Mouse (Mus musculus) forebrain, embryonic 15.5 days (tissue): ENCODE results near the gene Hs3st5. TPM values are rescaled to one million over a fixed set of nuclear protein-coding genes. Genes with fewer than 3 reads are reported as not detected.

Experiments used
- ATAC-seq: fragments of 200-750 bp; cut with Nextera tagmentation; replicated peaks from 2 replicates; pipeline ENCODE4 v1.8.0; 2017; ENCODE audit warnings: mild to moderate bottlenecking, moderate TSS enrichment, moderate library complexity
- H3K27ac ChIP-seq: fragments of 300-500 bp; sonication (generic); replicated peaks from 2 replicates; pipeline ENCODE4 v1.5.1; 2015; ENCODE audit warnings: mild to moderate bottlenecking, inconsistent platforms
- H3K27me3 ChIP-seq: fragments of 300-500 bp; sonication (generic); 2 replicates; pipeline ENCODE4 v1.6.1; 2015; ENCODE audit warnings: inconsistent platforms
- H3K36me3 ChIP-seq: fragments of 300-500 bp; sonication (generic); 2 replicates; pipeline ENCODE4 v1.6.1; 2015; ENCODE audit warnings: mild to moderate bottlenecking, inconsistent platforms
- H3K4me1 ChIP-seq: fragments of 300-500 bp; sonication (generic); 2 replicates; pipeline ENCODE4 v1.6.1; 2015; ENCODE audit warnings: inconsistent platforms
- H3K4me2 ChIP-seq: fragments of 300-500 bp; sonication (generic); replicated peaks from 2 replicates; pipeline ENCODE4 v1.6.1; 2015; ENCODE audit warnings: mild to moderate bottlenecking, inconsistent platforms
- H3K4me3 ChIP-seq: fragments of 300-500 bp; sonication (generic); 2 replicates; pipeline ENCODE4 v1.5.1; 2015; ENCODE audit warnings: mild to moderate bottlenecking, inconsistent platforms
- H3K9ac ChIP-seq: fragments of 300-500 bp; sonication (generic); replicated peaks from 2 replicates; pipeline ENCODE4 v1.6.1; 2015; ENCODE audit warnings: mild to moderate bottlenecking, inconsistent platforms
- H3K9me3 ChIP-seq: fragments of 300-500 bp; sonication (generic); 2 replicates; pipeline ENCODE4 v1.6.1; 2016; ENCODE audit warnings: inconsistent platforms
- WGBS: fragments of 180-500 bp; shearing (Covaris S2); methylation state at CpG from one replicate; pipeline ENCODE4 v1.1.7; 2015; ENCODE audit warnings: mixed read lengths; 5-methylcytosine and 5-hydroxymethylcytosine counted together
- polyA plus RNA-seq: library from polyadenylated mRNA; unstranded; fragments of >200 nt; fragmentation: Nextera tagmentation; extraction: Ambion mirVana; gene quantifications from 2 replicates; pipeline ENCODE4 v1.2.1, GENCODE M21; 2015

The Hs3st5 gene
- polyA plus RNA-seq, 1 experiment from 2014 or later, result 9.9 TPM

DNA sequence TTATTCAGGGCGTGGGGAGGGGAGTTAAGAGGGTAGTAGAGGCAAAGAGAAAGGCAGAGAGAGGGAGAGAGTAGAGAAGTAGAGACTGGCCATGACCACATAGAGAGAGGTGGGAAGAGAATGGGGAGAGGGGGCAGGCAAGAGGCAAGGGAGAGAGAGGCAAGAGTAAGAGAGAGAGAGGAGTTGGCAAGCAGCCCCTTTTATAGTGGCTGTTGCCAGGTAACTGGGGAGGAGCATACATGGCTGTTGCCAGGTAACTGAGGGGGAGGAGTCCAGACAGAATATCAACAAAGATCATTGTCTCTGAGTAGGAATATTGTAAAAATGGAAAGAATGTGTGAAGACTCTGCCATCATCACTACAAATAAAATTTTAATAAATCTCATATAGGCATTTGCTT is 243.4 kb downstream of the Hs3st5 start:
- ATAC-seq, result 0 out of 2 replicates have a peak, but pooled peaks have one; percentile 32
- no peak overlapping the region for H3K27ac ChIP-seq
- no peaks in the 10 kb centered on the region for H3K9me3 ChIP-seq
- H3K4me3 ChIP-seq, result no peak overlapping the region
- H3K4me1 ChIP-seq, result no peaks in the 10 kb centered on the region
- H3K9ac ChIP-seq, result no peak overlapping the region
- 67% methylated on average over 1 of the region's 1 CpGs for WGBS
- H3K27me3 ChIP-seq, result no peaks in the 10 kb centered on the region
- H3K36me3 ChIP-seq, result no peaks in the 10 kb centered on the region
- no peak overlapping the region for H3K4me2 ChIP-seq

DNA sequence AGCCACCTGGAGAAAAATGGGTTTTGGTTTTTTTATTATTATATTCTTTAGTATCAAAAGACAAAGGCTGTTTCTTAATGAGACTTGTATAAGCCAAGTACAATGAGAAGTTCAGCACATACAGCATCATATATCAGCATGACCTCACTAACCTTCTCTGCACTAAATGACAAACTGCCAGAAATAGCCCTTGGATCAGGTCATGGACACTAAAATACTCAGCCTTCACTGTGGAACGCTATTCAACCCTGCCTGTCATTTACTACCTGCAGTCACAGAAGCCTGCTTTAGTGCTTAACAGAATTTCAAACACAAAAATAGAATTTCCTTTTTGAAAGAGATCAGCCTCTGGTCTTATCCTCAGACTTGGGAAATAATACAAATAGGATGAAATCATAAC is 247.9 kb downstream of the Hs3st5 start:
- H3K27me3 ChIP-seq, result no peaks in the 10 kb centered on the region
- no peak overlapping the region for H3K4me3 ChIP-seq

DNA sequence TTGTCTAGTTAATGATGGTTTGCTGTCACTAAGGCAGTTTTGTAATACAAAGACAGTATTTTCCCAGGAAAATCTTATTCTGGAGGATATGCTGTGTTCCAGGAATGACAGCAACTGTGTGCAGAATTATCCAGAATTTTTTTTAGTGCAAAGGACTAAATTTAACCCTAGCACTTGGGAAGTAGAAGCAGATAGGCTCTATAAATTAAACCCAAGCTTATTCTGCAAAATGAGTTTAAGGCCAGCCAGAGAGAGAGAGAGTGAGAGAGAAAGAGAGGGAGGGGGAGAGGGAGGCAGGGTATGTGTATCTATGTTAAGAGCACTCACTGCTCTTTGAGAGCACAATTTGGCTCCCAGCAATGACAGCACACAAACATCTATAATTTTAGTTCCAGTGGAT is 267.0 kb downstream of the Hs3st5 start:
- H3K9ac ChIP-seq, result no peak overlapping the region
- no peaks in the 10 kb centered on the region for H3K36me3 ChIP-seq
- no peaks in the 10 kb centered on the region for H3K27me3 ChIP-seq
- no peak for ATAC-seq
- no peaks in the 10 kb centered on the region for H3K9me3 ChIP-seq
- no peaks in the 10 kb centered on the region for H3K4me1 ChIP-seq
- no peak overlapping the region for H3K4me2 ChIP-seq
- H3K27ac ChIP-seq, result no peak overlapping the region
- H3K4me3 ChIP-seq, result no peak overlapping the region

More for the DNA sequence above, 247.9 kb downstream of the Hs3st5 start:
- 45% methylated on average over 1 of the region's 1 CpGs for WGBS
- H3K27ac ChIP-seq, result no peak overlapping the region
- no peaks in the 10 kb centered on the region for H3K4me1 ChIP-seq
- H3K9ac ChIP-seq, result no peak overlapping the region
- H3K4me2 ChIP-seq, result no peak overlapping the region
- ATAC-seq, result no peak
- no peaks in the 10 kb centered on the region for H3K36me3 ChIP-seq
- no peaks in the 10 kb centered on the region for H3K9me3 ChIP-seq

DNA sequence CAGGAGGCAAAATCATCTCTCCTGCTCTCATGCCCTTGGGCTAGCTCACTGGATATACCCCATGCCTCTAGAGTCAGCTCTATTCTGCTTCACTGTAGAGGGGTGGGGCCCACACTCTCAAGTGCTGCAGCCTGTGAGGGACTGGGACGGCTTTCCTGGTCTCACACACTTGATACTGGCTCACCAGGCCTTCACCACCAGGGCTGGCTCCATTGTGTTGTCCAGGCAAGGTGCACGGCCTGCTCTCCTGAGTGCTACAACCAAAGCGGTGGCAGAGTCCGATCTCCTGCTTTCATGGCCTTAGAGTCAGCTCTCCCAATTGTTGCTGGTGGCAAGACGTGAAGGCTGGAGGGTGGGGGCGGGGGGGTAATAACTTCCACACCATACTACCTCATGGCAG is 268.3 kb downstream of the Hs3st5 start:
- no peaks in the 10 kb centered on the region for H3K4me1 ChIP-seq
- no peaks in the 10 kb centered on the region for H3K9me3 ChIP-seq
- H3K36me3 ChIP-seq, result no peaks in the 10 kb centered on the region
- H3K27ac ChIP-seq, result no peak overlapping the region
- H3K9ac ChIP-seq, result no peak overlapping the region
- H3K4me2 ChIP-seq, result no peak overlapping the region
- no peak for ATAC-seq
- no peak overlapping the region for H3K4me3 ChIP-seq
- 83% methylated on average over 6 of the region's 6 CpGs for WGBS
- no peaks in the 10 kb centered on the region for H3K27me3 ChIP-seq

DNA sequence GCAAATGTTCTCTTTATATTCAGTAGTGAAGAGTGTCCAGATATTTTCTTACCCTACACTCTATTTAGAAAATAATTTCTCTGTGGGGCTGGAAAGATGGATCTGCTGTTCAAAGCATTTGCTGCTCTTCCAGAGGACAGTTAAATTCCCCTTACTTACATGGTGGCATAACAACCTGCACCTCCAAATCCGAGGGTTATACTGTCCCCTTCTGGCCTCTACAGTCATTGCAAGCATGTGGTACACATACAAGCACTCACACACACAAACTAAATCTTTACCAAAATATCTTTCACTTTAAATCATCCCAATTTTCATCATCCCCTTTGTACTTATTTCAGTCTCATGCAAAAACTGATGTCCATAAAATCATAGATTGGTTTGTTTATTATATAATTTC is 275.0 kb downstream of the Hs3st5 start:
- H3K9ac ChIP-seq, result no peak overlapping the region
- no peak for ATAC-seq
- no peak overlapping the region for H3K27ac ChIP-seq
- H3K9me3 ChIP-seq, result no peaks in the 10 kb centered on the region
- no peaks in the 10 kb centered on the region for H3K36me3 ChIP-seq
- H3K4me1 ChIP-seq, result no peaks in the 10 kb centered on the region
- H3K4me3 ChIP-seq, result no peak overlapping the region
- no peak overlapping the region for H3K4me2 ChIP-seq
- no peaks in the 10 kb centered on the region for H3K27me3 ChIP-seq
- WGBS, result 58% methylated on average over 1 of the region's 1 CpGs

DNA sequence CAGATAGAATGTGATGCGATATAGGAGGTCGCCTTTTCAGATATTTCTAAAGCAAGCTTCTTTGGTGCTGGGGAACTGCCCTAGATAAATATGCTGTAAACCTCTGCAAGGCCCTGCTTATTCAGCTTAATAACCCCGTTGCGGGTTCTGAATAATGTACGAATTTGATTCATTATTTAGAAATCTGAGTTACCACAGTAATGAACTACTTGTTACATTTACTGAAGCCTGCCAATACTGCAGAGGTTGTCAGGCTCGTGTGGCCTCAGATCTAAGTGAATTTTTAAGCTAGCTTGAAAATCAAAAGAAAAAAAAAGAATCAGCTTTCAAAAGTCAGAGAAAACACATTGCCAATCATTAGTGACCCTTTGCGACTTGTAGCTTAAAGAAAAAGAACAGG is 280.4 kb downstream of the Hs3st5 start:
- Histone ChIP-seq H3K4me1 (no peaks in the 10 kb centered on the region), H3K27ac (no peak overlapping the region), H3K36me3 (no peaks in the 10 kb centered on the region), H3K4me2 (no peak overlapping the region), H3K4me3 (no peak overlapping the region), H3K9me3 (no peaks in the 10 kb centered on the region), H3K27me3 (no peaks in the 10 kb centered on the region), H3K9ac (no peak overlapping the region)
- 72% methylated on average over 7 of the region's 7 CpGs for WGBS
- ATAC-seq, result no peak

DNA sequence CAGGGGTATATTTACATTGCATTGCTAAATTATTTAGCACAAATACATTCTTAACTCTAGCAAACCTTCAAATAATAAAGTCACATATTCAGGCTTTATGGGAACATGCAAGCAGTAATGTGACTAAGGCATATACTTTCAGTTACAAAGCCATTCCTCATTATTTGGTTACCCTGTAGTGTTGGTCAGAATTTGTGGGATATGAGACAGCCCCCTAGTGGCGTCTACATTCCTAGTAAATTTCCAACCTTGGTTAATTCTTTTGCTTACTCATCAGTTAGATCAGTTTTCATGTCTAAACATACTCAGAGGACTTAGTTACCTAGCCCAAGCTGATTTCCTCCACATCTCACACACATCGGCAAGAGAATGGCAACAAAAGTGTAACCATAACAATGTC is 285.2 kb downstream of the Hs3st5 start:
- Histone ChIP-seq H3K9me3 (no peaks in the 10 kb centered on the region), H3K4me3 (no peak overlapping the region), H3K27ac (no peak overlapping the region), H3K4me2 (no peak overlapping the region), H3K4me1 (no peaks in the 10 kb centered on the region), H3K27me3 (no peaks in the 10 kb centered on the region), H3K9ac (no peak overlapping the region), H3K36me3 (no peaks in the 10 kb centered on the region)
- peak; percentile 79 for ATAC-seq
- 43% methylated on average over 2 of the region's 2 CpGs for WGBS

DNA sequence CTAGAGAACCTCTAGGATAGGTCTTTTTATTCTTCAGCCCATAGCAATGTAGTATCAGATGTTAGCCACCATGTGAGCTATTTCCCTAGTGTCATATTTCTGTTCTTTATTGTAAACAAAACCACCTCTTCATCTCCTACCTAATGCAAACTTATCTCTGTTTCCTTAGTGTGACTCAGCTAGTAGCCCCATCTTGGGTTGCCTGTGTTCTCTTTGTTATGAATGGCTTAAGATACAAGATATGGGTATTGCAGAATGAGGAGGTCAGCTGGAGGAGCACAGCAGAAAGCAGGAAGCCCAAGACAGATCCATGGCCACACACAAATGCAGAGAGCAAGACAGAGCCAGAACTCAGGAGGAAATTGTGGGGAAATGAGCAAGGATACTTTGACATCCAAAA is 288.7 kb downstream of the Hs3st5 start:
- no peak for ATAC-seq
- no peaks in the 10 kb centered on the region for H3K27me3 ChIP-seq
- H3K4me2 ChIP-seq, result no peak overlapping the region
- no peaks in the 10 kb centered on the region for H3K9me3 ChIP-seq
- no peaks in the 10 kb centered on the region for H3K4me1 ChIP-seq
- H3K27ac ChIP-seq, result no peak overlapping the region
- no peak overlapping the region for H3K4me3 ChIP-seq
- H3K9ac ChIP-seq, result no peak overlapping the region
- H3K36me3 ChIP-seq, result no peaks in the 10 kb centered on the region

DNA sequence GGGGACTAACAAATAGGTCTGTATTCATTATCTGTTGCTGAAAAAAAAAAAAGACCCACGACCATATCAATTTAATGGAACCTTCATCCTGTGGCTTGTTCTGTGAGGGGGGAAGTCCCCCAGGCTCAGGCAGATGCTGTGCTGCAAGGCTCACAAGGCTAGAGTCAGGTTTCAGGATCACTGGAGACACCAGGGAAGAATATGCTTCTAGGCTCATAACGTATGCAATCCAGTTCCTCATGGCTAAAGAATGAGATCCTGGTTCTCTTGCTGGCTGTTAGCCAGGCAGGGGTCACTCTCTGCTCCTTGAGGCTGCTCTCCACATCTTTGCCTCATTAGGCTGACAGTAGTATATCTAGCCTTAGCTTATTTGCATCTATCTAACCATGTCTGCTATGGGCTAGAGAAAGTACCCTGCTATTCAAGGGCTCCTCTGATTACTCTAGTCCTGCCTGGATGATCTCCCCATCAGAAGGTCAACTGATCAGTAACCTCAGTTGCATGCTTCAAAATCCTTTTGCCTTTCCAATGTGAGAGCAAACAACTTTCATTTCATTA is 294.4 kb downstream of the Hs3st5 start:
- Histone ChIP-seq H3K27me3 (no peaks in the 10 kb centered on the region), H3K4me3 (no peak overlapping the region), H3K4me1 (no peaks in the 10 kb centered on the region), H3K9me3 (no peaks in the 10 kb centered on the region), H3K4me2 (no peak overlapping the region), H3K27ac (no peak overlapping the region), H3K9ac (no peak overlapping the region), H3K36me3 (no peaks in the 10 kb centered on the region)
- ATAC-seq, result no peak
- WGBS, result 44% methylated on average over 2 of the region's 2 CpGs

DNA sequence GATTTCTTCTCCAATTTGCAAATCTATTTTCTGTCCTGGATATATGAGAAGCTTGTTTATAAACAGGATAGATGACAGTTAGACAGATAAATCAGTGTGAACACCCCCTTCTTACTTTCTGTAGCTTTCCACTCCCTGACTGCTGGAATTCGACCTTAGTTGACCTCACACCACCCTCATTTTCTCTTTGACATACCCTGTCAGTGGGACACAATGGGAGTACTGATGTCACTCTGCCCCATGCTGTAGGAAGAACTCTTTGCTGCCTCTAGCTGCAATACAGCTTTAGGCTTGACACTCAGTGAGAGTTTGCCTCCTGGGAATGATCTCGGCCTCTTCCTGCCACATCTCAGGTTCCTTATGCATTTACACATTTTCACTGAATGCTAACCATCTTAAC is 297.1 kb downstream of the Hs3st5 start:
- Histone ChIP-seq H3K4me1 (no peaks in the 10 kb centered on the region), H3K9ac (no peak overlapping the region), H3K27ac (no peak overlapping the region), H3K36me3 (no peaks in the 10 kb centered on the region), H3K9me3 (no peaks in the 10 kb centered on the region), H3K27me3 (no peaks in the 10 kb centered on the region), H3K4me2 (no peak overlapping the region), H3K4me3 (no peak overlapping the region)
- WGBS, result 15% methylated on average over 2 of the region's 2 CpGs
- 0 out of 2 replicates have a peak, but pooled peaks have one; percentile 48 for ATAC-seq

DNA sequence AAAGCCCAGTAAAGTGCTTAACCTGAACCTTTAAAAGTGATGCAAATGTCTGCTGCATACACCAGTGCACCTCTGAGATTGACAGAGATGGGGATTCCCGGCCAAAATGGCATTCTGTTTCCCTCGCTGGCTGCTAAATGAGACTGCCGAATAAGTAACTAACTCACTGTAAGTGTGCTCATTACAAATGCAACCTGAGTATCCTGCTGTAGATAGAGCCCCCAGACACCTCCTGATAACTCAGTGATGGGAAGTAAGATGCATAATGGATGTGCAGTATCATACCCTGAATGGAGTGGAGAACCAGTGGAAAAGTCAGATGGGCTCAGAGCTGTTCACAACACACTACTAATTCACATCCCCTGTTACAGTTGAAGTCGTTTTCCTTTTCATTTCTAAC is 298.7 kb downstream of the Hs3st5 start:
- Histone ChIP-seq H3K9ac (no peak overlapping the region), H3K4me3 (no peak overlapping the region), H3K27me3 (no peaks in the 10 kb centered on the region), H3K4me2 (no peak overlapping the region), H3K36me3 (no peaks in the 10 kb centered on the region), H3K27ac (no peak overlapping the region), H3K4me1 (no peaks in the 10 kb centered on the region), H3K9me3 (no peaks in the 10 kb centered on the region)
- peak; percentile 29; the same call in 1 of the 2 replicates for ATAC-seq
- WGBS, result 42% methylated on average over 4 of the region's 4 CpGs

DNA sequence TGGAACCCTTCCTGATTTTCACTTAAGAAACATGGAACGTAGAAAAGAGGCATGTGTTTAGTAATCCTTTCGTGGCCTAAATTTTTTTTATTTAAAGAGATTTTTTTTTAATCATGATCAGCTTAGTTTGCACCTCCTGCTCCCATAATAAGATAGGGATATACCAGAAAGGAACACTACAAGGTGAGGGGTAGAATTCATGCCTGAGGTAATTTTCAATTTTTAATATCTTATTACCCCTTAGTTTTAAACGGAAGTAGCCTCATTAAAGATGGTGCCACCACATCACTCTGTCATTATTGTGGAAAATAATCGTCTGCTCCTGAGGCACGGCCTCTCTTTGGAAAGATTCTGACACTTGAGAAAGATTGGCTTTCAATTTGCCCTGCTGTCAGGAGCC is 299.2 kb downstream of the Hs3st5 start:
- Histone ChIP-seq H3K4me1 (no peaks in the 10 kb centered on the region), H3K4me2 (no peak overlapping the region), H3K4me3 (no peak overlapping the region), H3K9ac (no peak overlapping the region), H3K27me3 (no peaks in the 10 kb centered on the region), H3K27ac (no peak overlapping the region), H3K9me3 (no peaks in the 10 kb centered on the region), H3K36me3 (no peaks in the 10 kb centered on the region)
- ATAC-seq, result no peak
- WGBS, result 50% methylated on average over 5 of the region's 5 CpGs

DNA sequence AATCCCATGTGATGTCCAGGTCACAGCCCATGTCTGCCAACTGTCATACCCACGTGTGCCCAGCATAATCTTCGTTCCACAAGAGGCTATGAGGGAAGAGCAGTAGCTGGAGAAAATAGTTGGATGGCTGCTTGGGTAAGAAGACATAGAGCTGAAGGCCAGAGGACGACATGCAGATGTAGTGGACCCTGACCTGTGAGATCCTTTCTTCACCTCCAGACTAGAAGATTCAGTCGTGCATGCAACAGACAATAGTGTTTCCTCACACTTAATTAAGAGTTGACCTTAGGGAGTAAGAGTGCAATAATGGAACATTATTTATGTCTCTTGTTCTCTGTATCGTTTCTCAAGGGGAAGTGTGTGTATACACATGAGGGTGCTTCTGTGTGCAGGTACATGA is 300.4 kb downstream of the Hs3st5 start:
- H3K27ac ChIP-seq, result no peak overlapping the region
- no peak overlapping the region for H3K4me2 ChIP-seq
- no peak overlapping the region for H3K4me3 ChIP-seq
- H3K9ac ChIP-seq, result no peak overlapping the region
- ATAC-seq, result no peak
- WGBS, result 78% methylated on average over 5 of the region's 5 CpGs
- H3K4me1 ChIP-seq, result no peaks in the 10 kb centered on the region
- H3K9me3 ChIP-seq, result no peaks in the 10 kb centered on the region
- H3K27me3 ChIP-seq, result no peaks in the 10 kb centered on the region
- H3K36me3 ChIP-seq, result no peaks in the 10 kb centered on the region
